Mouse (Mus musculus) brain, embryonic 14.5 days (tissue): ENCODE measurements at regions not wholly inside any gene's neighbourhood (a gene's known extent, or its start where the extent isn't known, plus 50 kb on each side); places are given as distances from the start of the nearest gene placed in this dataset.

Source experiments
- CTCF ChIP-seq: fragments of 200-500 bp; IDR thresholded peaks from 2 replicates; pipeline ENCODE4 v1.5.1; 2012; ENCODE audit warnings: inconsistent platforms, mild to moderate bottlenecking, moderate library complexity, borderline replicate concordance; ENCODE audit not compliant: insufficient read depth, insufficient read length; ENCODE audit errors: extremely low read depth
- POLR2A ChIP-seq: fragments of 200-500 bp; IDR thresholded peaks from 2 replicates; pipeline ENCODE4 v1.6.1; 2012; ENCODE audit warnings: mild to moderate bottlenecking, inconsistent platforms, borderline replicate concordance; ENCODE audit not compliant: poor library complexity, insufficient read depth, insufficient read length, severe bottlenecking; ENCODE audit errors: extremely low read depth

GRCm38 (mm10) chr6:31222024-31222579 lies 176.4 kb upstream of the Mkln1 start:
- TF ChIP-seq CTCF = no peak
- TF ChIP-seq POLR2A = no peak
